Mouse (Mus musculus) cerebellum, adult 2 months (tissue): Measurements from ENCODE around the gene Fam114a2.

Experiments used
- CTCF ChIP-seq: fragments of 200-500 bp; IDR thresholded peaks from 2 replicates; pipeline ENCODE4 v1.5.1; 2011; ENCODE audit warnings: low read depth, mild to moderate bottlenecking, control low read depth, low read length, moderate library complexity, borderline replicate concordance; ENCODE audit not compliant: insufficient read depth
- POLR2A ChIP-seq: fragments of 200-500 bp; IDR thresholded peaks from 2 replicates; pipeline ENCODE4 v1.6.1; 2011; ENCODE audit warnings: low read length, control low read depth, borderline replicate concordance; ENCODE audit not compliant: insufficient read depth

- TF ChIP-seq CTCF (no peak), POLR2A (no peak)
These were observed 34.8 kb upstream of the Fam114a2 start for GRCm38 (mm10) chr11:57553015-57553780.
